Mouse (Mus musculus) cerebellum, postnatal 4 days (tissue): ENCODE measurements around the gene Tns4.
A peak's percentile ranks its signal among the peaks of the same experiment; 100 is the strongest.

Experiments used
- DNase-seq, 2 experiments: peaks; one replicate each; pipeline ENCODE4 v3.0.0; 2022; ENCODE audit warnings: low spot score in 2 of 2, mixed read lengths in 1 of 2

Gene Tns4

GRCm38 (mm10) chr11:99089077-99089601 is at the start of gene Tns4:
Gene Tns4, minus strand, starts transcription at chr11:99089306.
- DNase-seq, result no peak

DNA sequence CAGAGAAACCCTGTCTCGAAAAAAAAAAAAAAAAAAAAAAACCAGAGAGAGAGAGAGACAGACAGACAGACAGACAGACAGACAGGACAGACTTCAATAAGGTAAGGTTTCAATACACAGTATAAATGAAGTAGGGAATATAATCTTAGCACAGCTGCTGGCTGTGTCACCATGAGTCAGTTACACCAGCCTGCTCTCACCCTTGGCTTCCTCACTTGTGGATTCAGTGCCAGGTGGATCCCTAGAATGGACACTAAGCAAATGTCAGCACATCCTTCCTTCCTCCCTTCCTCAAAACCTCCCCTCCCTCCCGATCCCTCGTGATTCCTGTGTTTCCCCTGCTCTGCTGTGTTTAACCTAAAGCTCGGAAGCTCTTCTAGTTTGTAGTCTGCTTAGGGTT is 48.3 kb upstream of the Tns4 start:
- DNase-seq, result no peak

GRCm38 (mm10) chr11:99136961-99137360 is 47.9 kb upstream of the Tns4 start:
- no peak for DNase-seq

GRCm38 (mm10) chr11:99136361-99136760 is 47.3 kb upstream of the Tns4 start:
- DNase-seq, result no peak

- DNase-seq, result no peak
Measured at GRCm38 (mm10) chr11:99135047-99135440, 45.9 kb upstream of the Tns4 start.

GRCm38 (mm10) chr11:99134266-99135046 is 45.4 kb upstream of the Tns4 start:
- DNase-seq, result no peak

DNA sequence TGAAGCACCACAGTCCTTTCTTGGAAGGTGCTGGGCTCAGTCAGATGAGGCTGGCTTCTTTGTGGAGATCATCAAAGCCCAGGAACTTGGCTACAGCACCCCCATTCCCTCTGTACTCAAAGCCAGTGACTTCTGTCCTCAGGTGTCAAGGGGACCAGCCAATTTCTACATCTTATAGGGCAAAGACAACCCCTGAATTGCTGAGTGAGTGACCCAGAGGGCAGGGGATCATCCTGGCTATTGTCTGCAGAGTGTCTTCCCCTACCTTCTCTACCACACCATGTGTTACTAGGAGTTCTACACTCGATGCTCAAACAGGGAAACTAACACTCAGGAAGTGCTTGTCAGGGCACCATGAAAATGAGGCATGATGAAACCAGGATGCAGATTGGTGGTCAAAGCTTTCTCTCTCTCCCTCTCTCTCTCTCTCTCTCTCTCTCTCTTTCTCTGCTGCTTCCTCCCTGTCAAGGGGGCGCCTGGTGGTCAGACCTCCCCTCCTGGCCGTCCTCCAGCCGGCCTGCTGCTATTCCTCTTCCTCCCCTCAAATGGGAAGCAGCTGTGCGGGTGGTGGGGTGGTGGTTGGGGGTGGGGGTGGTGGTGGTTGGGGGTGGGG is 44.3 kb upstream of the Tns4 start:
- DNase-seq, result no peak

DNA sequence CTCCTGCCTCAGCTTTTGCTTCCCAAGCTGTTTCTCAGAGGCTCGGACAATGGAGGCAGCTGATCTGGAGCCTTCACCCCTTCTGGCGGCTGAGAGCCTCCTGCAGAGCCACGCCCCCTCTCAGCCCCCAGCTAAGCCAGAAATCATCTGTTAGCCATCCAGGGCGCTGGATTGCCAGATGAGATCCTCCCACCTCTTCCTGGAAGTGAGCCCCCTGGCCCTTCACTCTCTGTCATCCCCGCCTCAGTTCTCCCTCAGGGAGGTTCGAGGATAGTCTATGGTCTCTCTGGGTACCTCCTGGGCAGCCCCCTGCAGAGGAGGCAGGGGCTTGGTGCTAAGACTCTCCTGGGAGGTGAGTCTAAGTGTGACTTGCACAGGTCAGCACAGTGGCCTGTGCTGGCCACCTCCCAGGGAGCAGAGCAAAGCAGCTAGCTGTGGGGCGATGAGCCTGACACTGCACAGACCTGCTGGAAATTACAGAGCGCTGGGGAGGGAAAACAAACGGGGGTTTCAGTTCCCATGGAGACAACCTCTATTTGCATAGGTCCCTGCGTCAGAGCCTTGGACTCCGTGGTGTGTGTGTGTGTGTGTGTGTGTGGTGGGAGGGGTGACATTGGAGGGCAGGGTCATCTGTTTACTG is 43.1 kb upstream of the Tns4 start:
- DNase-seq, result no peak

DNA sequence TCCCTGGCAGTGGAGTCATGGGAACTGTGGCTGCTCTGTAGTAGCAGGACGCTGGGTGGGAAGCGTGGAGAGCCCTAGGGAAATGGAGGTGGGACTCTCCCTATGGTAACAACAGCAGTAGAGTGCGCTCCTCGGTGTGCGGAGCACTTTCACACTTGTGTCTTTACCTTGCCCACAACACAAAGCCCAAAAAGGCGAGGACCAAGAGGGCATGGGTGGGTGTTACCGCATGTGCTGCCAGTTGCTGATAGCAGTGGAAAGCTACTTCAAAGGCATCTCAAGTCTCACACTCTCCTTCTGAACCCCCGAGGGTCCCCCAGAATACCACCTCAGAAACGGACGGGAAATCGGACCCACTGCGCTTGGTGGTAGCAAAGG is 42.3 kb upstream of the Tns4 start:
- DNase-seq, result no peak

- DNase-seq, result no peak
Measured at GRCm38 (mm10) chr11:99130736-99131462, 41.8 kb upstream of the Tns4 start.

GRCm38 (mm10) chr11:99129287-99129686 is 40.2 kb upstream of the Tns4 start:
- no peak for DNase-seq

DNA sequence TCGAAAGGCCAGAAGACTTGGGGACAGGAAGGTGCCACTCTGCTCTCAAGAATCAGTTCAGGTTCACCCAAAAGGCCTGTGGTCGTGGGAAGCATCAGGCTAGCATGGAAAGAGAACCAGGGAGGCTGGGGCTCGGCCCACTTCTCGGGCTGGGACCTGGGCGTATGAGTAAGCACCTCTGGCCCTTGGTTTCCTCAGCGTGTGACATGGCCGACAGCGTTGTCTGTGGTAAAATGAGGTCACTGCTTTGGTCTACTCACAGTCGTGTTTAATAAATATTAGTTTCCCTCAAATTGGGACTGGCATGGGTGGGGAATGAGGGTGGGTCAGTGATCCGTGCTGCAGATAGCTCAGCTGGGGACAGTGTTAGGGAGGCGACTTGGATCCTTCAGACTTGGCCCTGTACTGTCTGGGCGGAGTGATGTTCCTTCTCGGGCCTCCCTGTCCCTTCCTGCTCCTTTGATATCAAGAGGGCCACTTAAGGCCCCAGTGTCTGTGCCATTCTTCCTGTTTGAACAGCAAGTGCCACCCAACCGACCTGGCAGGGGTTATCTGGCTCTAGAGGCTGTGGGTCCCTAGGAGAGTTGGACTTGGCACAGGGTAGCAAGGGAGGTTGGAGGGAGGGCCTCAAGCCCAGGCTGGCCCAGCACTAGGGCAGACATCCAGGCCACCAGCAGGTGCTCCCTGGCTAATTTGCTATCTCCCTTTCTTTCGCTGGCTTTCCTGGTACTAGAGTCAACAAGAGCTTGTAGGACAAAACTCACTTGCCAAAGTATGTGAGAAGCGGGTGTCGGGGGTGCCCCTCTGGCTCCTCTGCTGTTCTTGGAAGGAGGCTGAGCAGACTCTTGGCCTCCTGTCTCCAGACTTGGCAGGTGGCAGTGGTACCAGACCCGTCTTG is 38.9 kb upstream of the Tns4 start:
- no peak for DNase-seq

DNA sequence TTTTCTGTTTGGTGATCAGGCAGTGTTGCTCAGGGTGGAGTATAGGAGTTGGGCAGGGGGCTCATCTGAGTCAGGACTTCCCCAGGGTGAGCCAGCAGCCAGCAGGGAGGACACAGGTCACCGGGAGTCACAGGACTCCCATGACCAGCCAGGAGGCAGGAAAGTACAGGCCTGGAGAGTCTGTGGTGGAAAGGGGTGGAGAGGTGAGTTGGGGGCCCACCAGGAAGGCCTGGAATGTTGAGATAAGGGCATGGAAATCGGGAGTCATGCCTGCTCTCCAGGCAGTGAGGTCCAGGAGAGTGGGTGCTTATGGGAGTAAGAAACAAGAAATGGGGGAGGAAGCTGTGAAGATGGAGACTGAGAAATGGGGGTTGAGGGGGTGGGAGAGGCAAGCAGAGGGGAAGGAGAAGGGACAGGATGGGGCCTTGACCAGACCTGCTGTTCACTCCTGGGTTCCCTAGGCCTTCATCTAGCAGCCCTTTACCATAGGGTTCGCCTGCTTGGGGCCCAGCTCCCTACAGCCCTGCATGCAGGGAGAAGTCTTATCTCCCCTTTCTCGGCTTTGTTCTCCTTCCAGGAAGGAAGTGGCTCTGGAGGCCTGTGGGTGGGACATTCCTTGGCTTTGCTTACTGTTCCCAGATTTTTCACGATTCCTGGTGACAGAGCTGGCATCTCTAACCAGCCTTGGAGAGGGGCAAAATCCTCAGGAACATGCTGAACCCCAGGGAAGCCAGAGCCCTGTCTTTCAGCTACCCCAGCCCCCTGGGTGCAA is 37.6 kb upstream of the Tns4 start:
- DNase-seq, result no peak

DNA sequence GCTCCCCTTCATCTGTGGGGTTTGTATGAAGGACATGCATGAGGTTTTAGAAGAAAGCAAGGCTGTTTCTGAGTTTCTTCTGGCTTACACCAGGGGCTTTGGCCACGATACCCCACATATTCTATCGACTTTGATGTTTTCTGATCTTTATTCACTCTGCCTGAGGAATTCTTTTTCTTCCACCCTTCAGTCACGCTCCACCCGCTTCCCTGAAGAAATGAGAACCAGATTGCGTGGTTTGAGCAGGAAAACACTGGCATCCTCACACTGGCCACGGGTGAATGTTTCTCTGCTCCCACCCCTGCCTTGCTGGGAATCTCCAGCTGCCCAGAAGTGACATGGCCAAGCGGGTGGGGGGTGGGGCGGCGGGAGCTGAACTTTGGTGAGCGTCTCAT is 35.5 kb upstream of the Tns4 start:
- no peak for DNase-seq

- peak in 1 of 2 experiments; percentile 37 for DNase-seq
Measured at GRCm38 (mm10) chr11:99123977-99124634, 35.0 kb upstream of the Tns4 start.

DNA sequence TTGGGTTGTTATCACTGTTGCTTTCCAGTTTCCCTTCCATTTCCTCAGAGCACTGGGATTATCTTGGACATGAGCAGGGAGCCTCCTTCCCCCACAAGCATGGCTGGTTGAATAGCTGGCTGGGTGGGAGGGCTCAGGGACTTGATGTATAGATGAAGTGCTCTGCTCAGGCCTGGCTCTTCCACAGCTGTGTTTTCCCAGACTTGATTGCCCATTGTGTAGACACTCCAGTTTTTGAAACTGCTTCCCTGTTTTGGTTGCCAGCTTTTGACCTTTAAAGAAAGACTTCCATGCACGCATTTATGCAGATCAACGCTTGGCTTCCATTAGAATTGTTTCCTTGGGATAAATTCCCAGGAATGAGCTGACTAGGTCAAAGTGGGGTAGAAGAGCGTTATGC is 33.6 kb upstream of the Tns4 start:
- DNase-seq, result no peak

DNA sequence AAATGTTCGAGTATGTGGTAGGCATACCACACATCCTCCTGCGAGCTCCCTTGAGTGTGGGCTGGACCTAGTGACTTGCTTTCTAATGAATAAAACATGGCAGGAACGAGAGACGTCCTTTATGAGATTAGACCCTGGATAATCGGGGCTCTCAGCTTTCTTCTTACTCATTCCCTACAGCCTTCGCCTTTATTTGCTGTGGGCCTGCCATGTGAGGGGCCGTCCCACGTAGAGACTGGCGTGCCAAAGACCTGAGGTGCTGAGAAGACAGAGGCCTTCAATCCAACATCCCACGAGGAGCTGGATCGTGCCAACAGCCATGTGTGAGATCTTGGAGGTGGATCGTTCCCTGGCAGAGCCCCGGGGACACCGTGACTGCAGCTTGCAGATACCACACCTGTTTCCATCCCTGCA is 32.1 kb upstream of the Tns4 start:
- no peak for DNase-seq

GRCm38 (mm10) chr11:99120524-99121217 is 31.6 kb upstream of the Tns4 start:
- no peak for DNase-seq

GRCm38 (mm10) chr11:99118963-99119362 is 29.9 kb upstream of the Tns4 start:
- DNase-seq, result no peak
